Mouse (Mus musculus) heart, postnatal 36 days (tissue): ENCODE results near the gene Emb. TPM values are rescaled to one million over a fixed set of nuclear protein-coding genes. Genes with fewer than 3 reads are reported as not detected.
"Not testable (repeated sequence)": the region's sequence is repeated elsewhere in the genome, so short reads cannot be mapped to it uniquely, and the experiment has no call there.

Experiments used
- DNase-seq, 2 experiments: peaks; one replicate each; pipeline ENCODE4 v3.0.0; 2021 to 2022
- intact Hi-C: fragments of 180-260 bp; cut with DNase I; formaldehyde crosslinking; loops from one replicate; pipeline ENCODE4 v1.15.1; 2025
- total RNA-seq, 2 experiments: library from RNA; stranded (reverse); gene quantifications; 2 replicates each; pipeline ENCODE4 v1.2.3; 2021

Gene Emb
- 10 to 100 TPM; 10.4 to 11.5 TPM for total RNA-seq

- no peak for DNase-seq
- intact Hi-C loops = no loop called here
These were observed at the start of gene Emb for GRCm38 (mm10) chr13:117208236-117208635. TSS of gene Emb (plus strand) at chr13:117208536.

GRCm38 (mm10) chr13:117163906-117164305, 44.4 kb upstream of the Emb start:
- intact Hi-C loops = no loop called here
- no peak for DNase-seq

DNA sequence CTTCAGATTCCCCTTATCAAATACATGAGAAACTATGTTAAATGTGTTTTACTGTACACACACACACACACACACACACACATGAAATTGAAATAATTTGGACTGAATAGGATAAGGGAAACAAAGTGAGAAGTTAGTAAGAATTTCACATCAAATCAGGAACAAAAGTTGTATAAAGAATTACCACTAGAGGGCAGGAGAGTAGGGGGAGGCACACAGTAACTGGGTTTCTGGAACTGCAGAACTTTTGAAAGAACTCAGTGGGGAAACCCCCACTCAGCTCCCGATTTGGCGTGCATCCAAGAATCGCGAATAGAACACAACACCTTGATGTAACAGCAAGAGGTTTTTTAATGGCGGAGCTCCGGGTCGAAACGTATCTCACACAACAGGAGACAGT, 43.3 kb upstream of the Emb start:
- intact Hi-C loops = no loop called here
- DNase-seq = no peak

GRCm38 (mm10) chr13:117180912-117181311, 27.4 kb upstream of the Emb start:
- intact Hi-C loops, DNase-seq: not testable (repeated sequence)

GRCm38 (mm10) chr13:117183288-117183687, 25.0 kb upstream of the Emb start:
- intact Hi-C loops = no loop called here
- DNase-seq = no peak

- DNase-seq = no peak
- intact Hi-C loops = no loop called here
These were observed 23.0 kb upstream of the Emb start for GRCm38 (mm10) chr13:117185329-117185728.

GRCm38 (mm10) chr13:117192161-117192560, 16.2 kb upstream of the Emb start:
- no peak for DNase-seq
- intact Hi-C loops = no loop called here

DNA sequence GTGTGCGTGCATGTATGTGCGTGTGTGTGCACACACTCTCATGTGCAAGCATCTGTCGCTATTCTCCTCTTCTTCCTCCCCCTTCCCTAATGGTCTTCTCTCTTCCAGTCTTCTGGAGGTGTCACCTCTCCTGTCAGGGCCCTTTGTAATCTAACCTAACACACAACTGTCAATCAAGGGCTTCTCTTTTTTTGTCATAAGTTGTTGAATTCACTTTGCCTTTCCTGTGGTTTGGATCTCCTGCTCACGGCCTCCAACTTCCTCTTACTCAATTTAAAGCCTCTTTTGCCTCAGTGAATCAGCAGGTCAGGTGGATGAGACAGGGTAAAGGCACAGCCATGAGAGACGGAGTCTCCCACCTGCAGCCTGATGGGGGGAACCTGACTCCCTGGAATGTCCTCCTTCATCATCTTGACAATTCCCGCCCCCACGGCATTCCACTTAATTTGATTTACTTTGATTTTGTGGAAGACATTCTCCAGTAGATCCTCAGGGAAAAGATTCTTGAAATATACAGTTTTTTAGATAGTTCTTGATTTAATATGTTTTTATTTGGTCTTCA, 14.8 kb upstream of the Emb start:
- intact Hi-C loops = no loop called here
- no peak for DNase-seq

DNA sequence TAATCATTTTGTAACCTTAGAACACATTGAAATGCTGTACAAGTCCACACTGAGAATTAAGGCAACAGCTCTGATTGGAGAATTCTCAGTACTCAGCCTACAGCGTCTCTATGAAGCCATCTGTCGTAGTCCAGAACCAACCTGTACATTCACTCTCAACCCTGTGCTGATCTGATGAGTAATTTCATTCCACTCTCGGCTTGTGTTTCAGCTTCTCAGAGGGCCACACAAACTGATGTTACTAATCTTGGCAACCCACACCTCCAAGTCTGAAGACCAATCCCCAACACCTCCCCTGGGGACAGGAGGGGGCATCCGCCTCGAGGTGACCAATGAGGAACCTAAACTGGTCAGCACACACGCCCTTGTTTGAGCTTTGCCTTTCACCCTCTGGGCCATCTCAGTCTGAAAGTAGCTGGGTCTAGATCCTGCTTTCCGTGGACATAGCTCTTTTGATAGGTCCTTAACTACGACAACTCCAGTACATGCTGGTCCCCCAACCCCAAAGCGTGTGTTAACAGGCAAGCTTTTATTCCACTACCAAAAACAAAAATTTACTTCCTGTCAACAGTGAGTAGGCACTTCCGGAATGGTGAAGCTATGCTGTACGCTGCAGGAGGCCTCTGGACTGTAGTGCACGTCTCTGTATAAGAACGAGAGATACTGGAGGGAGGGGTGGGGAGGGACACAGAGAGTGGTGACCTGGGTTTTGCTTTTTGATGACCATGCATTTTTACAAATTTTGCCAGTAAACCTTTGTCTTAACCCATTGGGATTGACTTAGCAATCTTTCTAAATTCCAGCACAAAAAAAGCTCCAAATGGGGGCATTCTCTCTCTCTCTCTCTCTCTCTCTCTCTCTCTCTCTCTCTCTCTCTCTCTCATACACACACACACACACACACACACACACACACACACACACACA, 12.5 kb upstream of the Emb start:
- no peak for DNase-seq
- intact Hi-C loops = no loop called here

DNA sequence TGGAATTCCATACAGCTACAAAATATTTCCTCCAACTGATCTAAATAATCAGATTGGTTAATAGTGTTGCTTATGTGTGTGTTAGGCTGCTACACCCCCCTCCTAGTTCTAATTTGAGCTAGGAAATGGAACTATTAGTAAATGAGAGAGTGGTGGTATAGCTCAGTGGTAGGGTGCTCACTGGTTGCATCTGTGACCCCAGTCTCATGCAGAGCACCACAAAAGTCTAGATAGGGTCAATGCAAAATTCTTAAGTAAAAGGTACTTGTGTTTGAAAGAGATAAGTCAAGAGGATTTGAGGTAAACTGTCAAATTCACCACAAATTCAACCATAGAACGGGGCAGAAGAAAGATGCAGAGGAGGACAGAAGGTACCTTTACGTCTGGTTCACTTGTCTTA, 10.7 kb upstream of the Emb start:
- intact Hi-C loops = no loop called here

DNA sequence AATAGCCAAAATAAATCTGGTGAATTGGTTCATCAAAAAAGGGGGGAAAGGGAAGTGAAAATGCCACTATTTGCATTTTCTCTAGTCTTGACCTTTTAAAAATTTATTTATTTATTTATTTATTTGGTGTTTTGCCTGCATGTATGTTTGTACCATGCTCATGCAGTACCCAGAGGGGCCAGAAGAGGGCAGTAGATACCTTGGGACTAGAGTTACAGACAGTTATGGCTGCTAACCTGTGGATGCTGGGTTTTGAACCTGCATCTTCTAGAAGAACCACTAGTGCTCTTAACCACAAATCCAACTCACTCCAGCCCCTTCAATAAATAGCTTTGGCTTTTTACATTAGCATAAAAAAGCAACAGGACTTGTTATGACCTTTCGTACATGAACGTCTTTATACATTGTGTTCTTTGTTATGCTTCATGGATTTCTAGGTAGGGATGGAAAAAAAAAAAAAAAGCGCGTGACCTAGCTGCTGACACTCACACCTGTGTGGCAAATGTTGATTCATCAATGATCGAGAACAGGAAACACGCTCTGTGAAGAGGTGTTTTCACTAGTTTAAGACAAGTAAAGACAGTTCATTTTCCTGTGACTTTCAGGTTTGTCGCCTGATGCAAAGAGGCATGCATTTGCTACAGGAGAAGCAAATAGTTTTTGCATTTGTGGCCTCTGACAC, 9.8 kb upstream of the Emb start:
- DNase-seq = peak; percentile 65 to 81
- intact Hi-C loops = no loop called here

More for the DNA sequence above, 10.7 kb upstream of the Emb start:
- no peak for DNase-seq

DNA sequence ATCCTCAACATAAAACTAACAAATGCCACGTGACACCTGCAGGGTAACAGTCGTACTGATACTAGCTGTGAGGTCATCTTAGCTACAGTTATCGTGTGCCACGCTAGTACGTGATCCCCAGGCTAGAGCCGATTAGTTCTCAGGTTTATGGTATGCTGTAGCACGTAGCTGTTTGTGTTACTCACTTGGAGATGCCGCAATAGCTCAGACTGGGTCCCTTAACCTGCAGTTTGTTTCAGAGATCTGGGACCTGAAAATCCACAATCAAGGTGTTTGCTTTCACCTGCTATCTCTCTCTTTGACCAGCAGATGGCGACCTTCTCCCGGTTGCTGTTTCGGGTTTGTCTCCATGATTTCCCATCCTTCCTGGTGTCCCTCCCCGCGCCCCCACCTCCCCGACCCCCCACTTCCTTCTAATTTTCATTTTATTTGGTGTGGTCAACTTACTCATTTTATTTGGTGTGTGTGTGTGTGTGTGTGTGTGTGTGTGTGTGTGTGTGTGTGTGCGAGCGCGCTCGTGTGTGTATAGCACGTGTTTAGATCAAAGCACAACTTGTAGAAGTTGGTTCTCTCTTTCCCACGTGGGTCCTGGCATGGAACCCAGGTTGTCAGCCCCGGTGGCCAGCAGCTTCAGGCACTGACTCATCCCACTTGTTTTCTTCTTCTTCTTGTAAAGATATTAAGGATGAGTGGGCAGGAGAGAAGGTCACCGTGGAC, 5.4 kb upstream of the Emb start:
- intact Hi-C loops = loop anchor here (1.0 kb wide), 1 partner anchor 86 kb away; no protein-coding TSS in a partner anchor
- peak in 1 of 2 experiments; percentile 7 for DNase-seq

DNA sequence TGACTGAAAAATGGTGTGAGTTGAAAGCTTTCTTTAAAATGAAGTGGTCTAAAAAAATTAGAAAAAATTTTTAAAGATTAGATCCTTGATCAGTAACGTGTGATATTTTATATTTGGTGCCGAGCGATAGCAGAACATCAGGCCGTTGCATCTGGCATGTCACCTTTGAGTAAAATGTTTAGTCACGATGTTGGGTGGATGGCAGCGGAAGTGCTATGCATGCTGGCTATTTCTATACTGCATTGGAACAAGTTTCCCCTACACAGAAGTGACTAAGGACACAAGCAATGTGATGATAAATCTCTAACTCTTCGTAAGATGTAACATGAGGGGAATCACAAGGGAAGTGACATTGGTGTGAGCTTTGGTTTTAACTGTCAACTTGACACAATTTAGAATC, 3.7 kb upstream of the Emb start:
- DNase-seq = no peak
- intact Hi-C loops = no loop called here

- intact Hi-C loops = no loop called here
- no peak for DNase-seq
These were observed 2.3 kb upstream of the Emb start for GRCm38 (mm10) chr13:117206066-117206465.

- intact Hi-C loops = no loop called here
- no peak for DNase-seq
These were observed 3.1 kb downstream of the Emb start for GRCm38 (mm10) chr13:117211386-117211875.

DNA sequence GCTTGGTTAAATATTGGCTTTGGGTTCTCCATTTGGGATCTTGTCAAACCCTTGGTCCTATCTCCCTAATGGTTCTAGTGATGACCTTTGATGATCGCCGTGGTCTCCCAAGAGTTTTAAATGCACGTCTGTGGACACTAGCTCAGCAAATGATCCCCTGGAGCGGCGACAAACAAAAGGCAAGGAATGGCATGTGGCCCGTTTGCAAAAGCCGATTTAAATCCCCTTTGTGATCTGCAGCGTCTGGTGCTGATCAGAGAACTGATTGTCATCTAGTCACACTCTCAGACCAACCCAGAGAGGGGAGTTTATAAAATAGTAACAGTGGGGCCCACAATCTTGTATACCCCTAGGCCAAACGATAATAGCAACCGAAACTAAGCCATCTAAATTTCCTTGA, 7.1 kb downstream of the Emb start:
- DNase-seq = no peak
- intact Hi-C loops = no loop called here

GRCm38 (mm10) chr13:117216126-117216525, 7.8 kb downstream of the Emb start:
- intact Hi-C loops = no loop called here
- DNase-seq = no peak

GRCm38 (mm10) chr13:117216752-117217363, 8.5 kb downstream of the Emb start:
- intact Hi-C loops = no loop called here

GRCm38 (mm10) chr13:117217621-117218020, 9.3 kb downstream of the Emb start:
- no peak for DNase-seq
- intact Hi-C loops = no loop called here

More at GRCm38 (mm10) chr13:117216752-117217363, 8.5 kb downstream of the Emb start:
- DNase-seq = no peak

DNA sequence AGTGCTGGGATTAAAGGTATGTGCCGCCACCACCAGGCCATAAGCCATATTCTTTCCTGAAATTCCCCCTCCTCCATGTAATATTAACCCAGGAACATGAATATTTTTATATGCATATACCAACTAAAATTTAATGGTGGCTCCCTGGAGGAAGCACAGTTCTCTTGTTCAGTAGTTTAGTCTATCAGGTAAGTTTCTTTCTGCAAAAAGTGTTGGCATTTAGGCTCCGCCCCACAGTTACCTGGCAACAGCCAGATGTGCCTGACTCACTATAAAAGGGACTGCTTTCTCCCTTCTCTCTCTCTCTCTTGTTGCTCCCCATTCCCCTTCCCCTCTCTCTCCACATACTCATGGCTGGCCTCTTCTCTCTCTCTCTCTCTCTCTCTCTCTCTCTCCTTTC, 9.8 kb downstream of the Emb start:
- intact Hi-C loops = no loop called here
- no peak for DNase-seq
